ENCODE assay signal across 31 mouse cellular contexts in the genomic region with DNA sequence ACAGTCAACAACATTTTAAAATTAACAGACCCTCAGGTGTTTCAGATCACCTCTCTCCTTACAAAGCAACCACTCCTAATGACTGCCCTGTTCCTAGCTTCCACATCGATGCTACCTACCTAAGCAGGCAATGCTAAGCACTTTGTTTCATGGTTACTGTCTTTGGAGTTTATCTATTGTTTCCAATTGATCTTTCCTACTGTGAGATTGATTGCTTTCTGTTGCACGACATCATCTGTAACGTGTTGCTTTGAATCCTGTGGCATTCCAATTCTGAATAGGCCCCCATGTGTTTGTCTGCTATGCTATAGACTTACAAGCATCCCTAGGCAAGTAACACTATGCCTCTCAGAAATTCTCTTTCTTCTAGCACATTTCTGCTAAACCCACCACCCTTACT.
"Had no signal": no experiment of that assay in that cellular context is flagged by ENCODE, and none has a peak within 500 bp of the region (broad histone marks: within the 10 kb centered on the region; RNA-seq: fewer than 3 reads in every experiment).

No protein-coding gene starts in this region.

- H3K4me3 ChIP-seq: limb, embryonic 10.5 days; limb, embryonic 12.5 days; limb, embryonic 13.5 days; limb, embryonic 15.5 days; liver, embryonic 12.5 days; liver, embryonic 13.5 days; liver, embryonic 15.5 days; lung, embryonic 15.5 days; megakaryocyte, embryonic 14.5 days; midbrain, embryonic 10.5 days; midbrain, embryonic 12.5 days; midbrain, embryonic 13.5 days; midbrain, embryonic 15.5 days; myocyte; neural tube, embryonic 12.5 days; neural tube, embryonic 13.5 days had no signal

- H3K36me3 ChIP-seq: limb, embryonic 10.5 days; limb, embryonic 12.5 days; limb, embryonic 13.5 days; limb, embryonic 15.5 days; liver, embryonic 12.5 days; liver, embryonic 13.5 days; liver, embryonic 15.5 days; lung, embryonic 15.5 days; midbrain, embryonic 10.5 days; midbrain, embryonic 12.5 days; midbrain, embryonic 13.5 days; midbrain, embryonic 15.5 days; neural tube, embryonic 12.5 days; neural tube, embryonic 13.5 days had no signal

- H3K27ac ChIP-seq: limb, embryonic 10.5 days; limb, embryonic 12.5 days; limb, embryonic 13.5 days; limb, embryonic 15.5 days; liver, embryonic 12.5 days; liver, embryonic 13.5 days; liver, embryonic 14.5 days; liver, embryonic 15.5 days; lung, embryonic 15.5 days; macrophage; midbrain, embryonic 10.5 days; midbrain, embryonic 12.5 days; midbrain, embryonic 13.5 days; midbrain, embryonic 15.5 days; neural tube, embryonic 12.5 days; neural tube, embryonic 13.5 days had no signal

- ATAC-seq: liver, embryonic 12.5 days; liver, postnatal 0 days; lung, postnatal 0 days; midbrain, embryonic 13.5 days; midbrain, embryonic 15.5 days had no signal

- H3K4me2 ChIP-seq: limb, embryonic 12.5 days; limb, embryonic 13.5 days; limb, embryonic 15.5 days; liver, embryonic 11.5 days; liver, embryonic 12.5 days; liver, embryonic 13.5 days; liver, embryonic 15.5 days; lung, embryonic 14.5 days; lung, embryonic 15.5 days; midbrain, embryonic 11.5 days; midbrain, embryonic 12.5 days; midbrain, embryonic 13.5 days; midbrain, embryonic 15.5 days; neural tube, embryonic 12.5 days; neural tube, embryonic 13.5 days had no signal

- DNase-seq: left cerebral cortex, postnatal 4 days; liver, embryonic 13.5 days; liver, postnatal 0 days; lung, adult 18-20 months; lung, adult 2 months; lung, embryonic 14.5 days; lung, postnatal 10 days; lung, postnatal 14 days; lung, postnatal 36 days; lung, postnatal 4 days; midbrain, embryonic 14.5 days had no signal

- H3K27me3 ChIP-seq: limb, embryonic 12.5 days; limb, embryonic 13.5 days; limb, embryonic 15.5 days; liver, embryonic 12.5 days; liver, embryonic 13.5 days; liver, embryonic 15.5 days; lung, embryonic 15.5 days; megakaryocyte, embryonic 14.5 days; midbrain, embryonic 12.5 days; midbrain, embryonic 13.5 days; midbrain, embryonic 15.5 days; neural tube, embryonic 12.5 days; neural tube, embryonic 13.5 days had no signal

- H3K4me1 ChIP-seq: limb, embryonic 10.5 days; limb, embryonic 12.5 days; limb, embryonic 13.5 days; limb, embryonic 15.5 days; liver, embryonic 12.5 days; liver, embryonic 13.5 days; liver, embryonic 15.5 days; lung, embryonic 15.5 days; megakaryocyte, embryonic 14.5 days; midbrain, embryonic 10.5 days; midbrain, embryonic 12.5 days; midbrain, embryonic 13.5 days; midbrain, embryonic 15.5 days; neural tube, embryonic 12.5 days; neural tube, embryonic 13.5 days had no signal

- H3K9ac ChIP-seq: limb, embryonic 12.5 days; limb, embryonic 13.5 days; limb, embryonic 15.5 days; liver, embryonic 12.5 days; liver, embryonic 13.5 days; liver, embryonic 14.5 days; liver, embryonic 15.5 days; liver, postnatal 0 days; lung, embryonic 14.5 days; lung, embryonic 15.5 days; midbrain, embryonic 12.5 days; midbrain, embryonic 13.5 days; midbrain, embryonic 15.5 days; neural tube, embryonic 12.5 days; neural tube, embryonic 13.5 days had no signal

- H3K9me3 ChIP-seq: limb, embryonic 10.5 days; limb, embryonic 12.5 days; limb, embryonic 13.5 days; limb, embryonic 15.5 days; liver, embryonic 12.5 days; liver, embryonic 13.5 days; liver, embryonic 15.5 days; lung, embryonic 15.5 days; megakaryocyte, embryonic 14.5 days; midbrain, embryonic 10.5 days; midbrain, embryonic 12.5 days; midbrain, embryonic 13.5 days; midbrain, embryonic 15.5 days; neural tube, embryonic 12.5 days; neural tube, embryonic 13.5 days had no signal
